Mouse (Mus musculus) v-Abl transformed pro-B cells (cell line): Measurements from ENCODE around the gene Atn1.
"Not testable (repeated sequence)": the region's sequence is repeated elsewhere in the genome, so short reads cannot be mapped to it uniquely, and the experiment has no call there.

Experiments used
- in situ Hi-C, 2 experiments: fragments of 400-800 bp; cut with MboI; formaldehyde crosslinking; loops; one replicate each; pipeline ENCODE4 v1.15.1; 2025; ENCODE audit not compliant: unreplicated experiment in 2 of 2

Atn1 gene

DNA sequence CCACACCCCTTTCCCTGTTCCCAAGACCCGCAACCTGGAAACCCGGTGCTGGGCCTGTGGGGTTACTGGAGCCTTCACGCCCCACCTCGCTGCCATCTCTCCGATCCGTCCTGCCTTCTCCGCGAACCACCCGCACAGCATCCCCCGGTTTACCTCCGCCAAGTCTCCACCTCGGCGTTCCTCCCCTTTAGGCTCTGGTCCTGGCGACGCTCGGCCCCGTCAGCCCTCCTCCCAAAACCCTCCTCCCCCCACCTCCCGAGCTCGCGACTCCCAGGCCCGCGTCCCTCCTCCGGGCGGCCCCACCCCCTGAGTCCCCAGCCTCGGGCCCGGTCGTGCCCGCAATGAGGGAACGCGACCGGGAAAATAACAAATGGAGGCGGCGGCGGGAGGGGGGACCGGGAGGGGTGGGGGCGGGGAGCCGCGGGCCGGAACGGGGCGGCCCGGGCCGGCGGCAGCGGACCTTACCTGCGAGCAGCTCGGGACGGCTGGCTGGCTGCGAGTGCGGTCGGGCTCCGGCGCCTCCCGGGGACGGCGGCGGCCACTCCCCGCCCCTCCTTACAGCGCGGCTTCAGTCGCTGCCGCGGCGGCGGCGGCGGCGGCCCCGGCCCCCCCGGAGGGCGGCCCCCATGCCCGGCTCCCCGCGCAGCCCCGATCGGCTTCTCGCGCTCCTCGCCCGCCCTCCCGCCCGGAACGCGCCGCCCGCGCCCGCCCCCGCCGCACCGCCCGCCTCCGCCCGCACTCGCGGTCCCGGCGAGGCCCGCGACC is at the start of gene Atn1, which contains the start of gene Gm45234:
Gene Atn1 (minus strand): TSS at position 694 of the 765 bp plus-strand sequence.
Gene Gm45234 (minus strand): TSS at position 191 of the 765 bp plus-strand sequence.
- in situ Hi-C loops = loop anchor here in 1 of 2 experiments (25.0 kb wide), 1 partner anchor 344 kb away; the partner anchor contains the start of gene Pex5

DNA sequence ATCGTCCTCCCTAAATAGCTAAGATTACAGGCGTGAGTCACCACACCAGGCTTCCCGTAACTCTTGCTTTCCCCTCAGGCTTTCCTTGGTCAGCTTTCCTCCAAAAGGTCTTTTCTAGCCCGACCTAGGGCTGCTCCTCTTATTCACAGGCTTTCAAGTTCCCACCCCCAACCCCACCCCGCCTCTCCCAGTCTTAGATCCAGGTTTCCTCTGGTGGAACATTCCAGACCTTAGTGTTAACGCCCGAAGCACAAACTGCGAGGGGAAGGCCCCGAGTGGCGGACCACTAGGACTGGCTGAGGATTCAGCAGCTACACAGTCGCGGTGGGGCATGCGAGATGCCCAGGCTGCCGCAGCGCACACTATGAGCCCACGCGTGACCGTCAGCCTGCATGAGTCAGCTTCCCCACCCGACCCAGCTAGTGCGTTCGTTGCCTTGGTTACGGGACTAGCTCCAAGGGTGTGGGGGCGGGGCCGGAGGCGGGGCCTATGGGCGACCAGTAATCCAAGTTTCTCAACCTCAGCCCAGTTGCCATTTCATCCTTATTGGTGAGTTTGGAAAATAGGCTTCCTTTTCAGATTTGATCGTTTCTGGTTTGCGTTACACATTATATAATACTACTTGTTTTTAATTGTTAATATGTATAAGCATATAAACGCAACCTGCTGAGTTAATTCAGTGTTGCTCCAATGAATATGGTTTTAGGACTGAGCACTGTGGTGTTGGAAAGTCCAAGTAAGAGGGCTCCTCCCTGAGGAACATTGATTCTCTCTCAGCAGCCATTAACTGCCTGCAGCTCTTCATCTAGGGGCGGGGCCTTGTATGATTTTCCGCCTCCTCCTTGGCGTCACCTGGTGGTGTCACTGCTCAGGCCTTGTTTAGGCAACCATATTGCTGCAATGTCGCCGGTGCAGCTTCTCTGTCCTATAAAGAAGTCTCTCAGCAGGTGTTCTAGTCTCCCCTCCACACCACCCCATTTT is 49.3 kb upstream of the Atn1 start:
- in situ Hi-C loops = no loop called here

DNA sequence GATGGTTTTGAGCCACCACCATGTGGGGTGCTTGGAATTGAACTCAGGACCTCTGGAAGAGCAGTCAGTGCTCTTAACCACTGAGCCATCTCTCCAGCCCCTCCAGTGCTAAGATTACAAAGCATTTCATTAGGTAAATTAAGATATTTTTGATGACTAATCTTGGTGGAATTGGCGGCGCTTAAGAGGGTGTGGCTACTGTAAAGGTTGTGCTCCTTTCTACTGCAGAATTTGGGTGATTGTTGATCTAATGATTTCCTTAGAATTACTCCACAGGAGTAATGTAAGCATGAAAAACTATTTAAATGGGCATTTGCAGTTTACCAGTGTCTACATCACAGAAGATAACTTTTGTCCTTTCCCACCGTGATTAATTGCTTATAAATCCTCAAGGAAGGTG is 48.0 kb upstream of the Atn1 start:
- in situ Hi-C loops = no loop called here

DNA sequence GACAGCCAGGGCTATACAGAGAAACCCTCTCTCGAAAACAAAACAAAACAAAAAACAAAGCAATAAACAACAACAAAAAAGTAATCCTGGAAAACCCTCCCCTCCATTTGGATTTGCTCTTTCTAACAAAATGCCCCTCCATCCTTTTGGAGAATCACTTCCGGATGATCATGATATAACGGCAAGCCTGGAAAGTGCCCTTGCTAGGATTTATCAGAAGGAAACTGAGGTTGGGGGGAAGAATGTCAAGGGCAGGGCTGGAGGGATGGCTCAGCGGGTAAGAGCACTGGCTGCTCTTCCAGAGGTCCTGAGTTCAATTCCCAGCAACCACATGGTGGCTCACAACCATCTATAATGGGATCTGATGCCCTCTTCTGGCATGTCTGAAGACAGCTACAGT is 47.4 kb upstream of the Atn1 start:
- in situ Hi-C loops = not testable (repeated sequence)

DNA sequence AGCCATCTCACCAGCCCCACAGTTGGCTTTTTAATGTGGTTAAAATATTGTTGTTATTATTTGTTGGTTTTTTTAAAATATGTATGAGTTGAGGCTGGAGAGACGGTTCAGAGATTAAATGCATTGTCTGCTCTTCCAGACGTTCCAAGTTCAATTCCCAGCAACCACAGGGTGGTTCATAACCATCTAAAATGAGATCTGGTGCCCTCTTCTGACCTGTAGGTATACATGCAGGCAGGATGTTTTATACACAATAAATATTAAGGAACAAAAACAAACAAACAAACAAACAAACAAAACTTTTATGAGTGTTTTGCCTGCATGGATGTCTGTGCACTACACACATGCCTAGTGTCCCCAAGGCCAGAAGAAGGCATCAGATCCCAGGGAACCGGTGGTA is 46.7 kb upstream of the Atn1 start:
- in situ Hi-C loops = no loop called here

DNA sequence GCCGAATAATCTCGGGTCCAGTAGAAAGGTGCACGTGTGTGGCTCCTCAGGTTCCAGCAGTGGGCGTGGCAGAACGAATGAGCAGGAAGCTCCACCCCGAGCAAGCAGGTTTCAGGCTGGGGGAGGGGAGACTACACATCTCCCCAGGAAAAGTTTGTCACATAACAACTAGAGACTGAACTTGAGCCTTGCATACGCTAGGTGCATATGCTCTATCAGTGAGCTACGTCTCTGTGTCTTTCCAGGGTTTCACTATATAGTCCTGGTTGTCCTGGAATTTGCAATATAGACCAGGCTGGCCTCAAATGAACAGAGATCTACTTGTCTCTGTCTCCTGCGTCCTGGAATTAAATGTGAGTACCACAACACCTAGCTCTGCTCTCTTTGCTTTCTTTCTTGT is 46.1 kb upstream of the Atn1 start:
- in situ Hi-C loops = not testable (repeated sequence)

DNA sequence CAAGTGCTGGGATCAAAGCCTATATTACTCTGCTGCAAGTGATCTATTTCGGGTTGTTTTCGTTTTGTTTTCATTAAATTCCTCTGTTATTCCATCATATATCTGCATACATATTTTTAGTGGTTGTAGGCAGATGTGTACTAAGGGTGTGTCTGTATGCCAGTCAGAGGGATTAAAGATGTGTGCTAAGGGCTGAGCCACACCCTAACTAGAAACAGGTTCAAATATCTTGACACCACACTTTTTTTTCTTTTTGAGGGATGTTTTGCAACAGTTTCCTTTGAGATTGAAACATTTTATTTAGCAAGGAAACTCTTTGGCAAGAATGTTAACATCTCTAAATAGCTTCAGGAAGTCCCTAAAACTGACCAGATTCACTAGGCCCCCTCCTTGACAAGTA is 39.9 kb upstream of the Atn1 start:
- in situ Hi-C loops = no loop called here

DNA sequence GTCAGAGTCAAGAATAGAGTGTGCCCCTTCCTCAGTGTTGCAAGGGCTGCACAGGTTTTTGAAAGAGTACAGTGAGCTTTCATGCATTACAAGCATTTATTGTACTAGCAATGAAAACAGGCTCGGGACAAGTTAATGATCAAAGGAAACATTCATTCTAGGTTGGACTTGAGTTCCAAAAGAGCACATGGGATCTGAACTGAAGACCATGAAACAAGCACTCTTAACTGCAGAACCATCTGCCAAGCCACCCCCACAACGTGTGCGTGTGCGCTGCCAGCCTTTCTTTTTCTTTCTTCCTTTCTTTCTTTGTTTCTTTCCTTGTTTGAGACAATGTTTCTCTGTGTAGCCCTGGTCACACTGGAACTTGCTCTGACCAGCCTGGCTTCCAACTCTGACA is 39.5 kb upstream of the Atn1 start:
- in situ Hi-C loops = no loop called here

DNA sequence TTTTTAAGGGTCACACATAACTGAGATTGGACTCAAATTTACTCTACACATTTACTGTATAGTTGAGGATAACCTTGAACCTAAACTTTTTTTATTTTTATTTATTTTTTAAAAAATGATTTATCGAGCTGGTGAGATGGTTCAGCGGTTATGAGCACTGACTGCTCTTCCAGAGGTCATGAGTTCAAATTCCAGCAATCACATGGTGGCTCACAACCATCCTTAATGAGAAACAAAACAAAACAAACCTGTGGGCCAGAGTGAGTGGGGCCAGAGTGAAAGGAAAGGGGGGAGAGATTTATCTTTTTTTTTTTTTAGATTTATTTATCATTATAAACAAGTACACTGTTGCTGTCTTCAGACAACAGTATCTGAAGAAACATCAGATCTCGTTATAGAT is 35.6 kb upstream of the Atn1 start:
- in situ Hi-C loops = no loop called here

DNA sequence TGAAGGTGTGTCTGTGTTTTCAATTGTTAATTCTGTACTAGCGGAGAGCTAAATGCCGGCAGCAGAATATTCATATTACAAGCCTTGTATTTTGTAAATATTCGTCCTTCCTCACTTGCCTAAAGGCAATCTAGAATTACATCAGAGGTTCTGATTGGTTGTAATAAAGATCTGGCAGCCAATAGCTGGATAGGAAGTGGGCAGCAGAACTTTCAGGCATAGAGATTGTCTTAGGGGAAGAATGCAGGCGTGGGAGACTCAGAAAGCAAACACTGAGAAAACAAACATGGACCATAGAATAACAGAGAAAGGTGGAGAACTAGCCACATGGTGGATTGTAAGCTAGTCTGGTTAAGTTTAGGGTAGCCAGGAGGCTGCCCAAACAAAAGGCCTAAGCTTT is 33.8 kb upstream of the Atn1 start:
- in situ Hi-C loops = no loop called here

DNA sequence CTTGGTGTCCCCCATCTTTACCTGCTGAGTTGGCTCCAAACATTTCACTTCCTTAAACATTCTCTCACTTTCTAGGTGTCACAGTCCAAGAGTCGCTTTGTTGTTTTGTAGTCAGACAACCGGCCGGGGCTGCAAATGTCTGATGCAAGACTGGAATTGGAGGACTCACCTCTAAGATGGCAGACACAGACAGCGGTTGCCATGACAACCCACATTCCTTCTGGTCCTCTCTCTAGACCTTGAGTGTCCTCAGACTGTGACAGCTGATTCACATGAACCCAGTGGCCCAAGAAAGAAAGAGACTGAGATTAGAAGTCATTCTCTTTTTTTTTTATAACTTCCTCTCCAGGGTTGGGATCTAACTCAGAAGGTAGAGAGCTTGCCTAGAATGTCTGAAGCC is 33.2 kb upstream of the Atn1 start:
- in situ Hi-C loops = no loop called here

DNA sequence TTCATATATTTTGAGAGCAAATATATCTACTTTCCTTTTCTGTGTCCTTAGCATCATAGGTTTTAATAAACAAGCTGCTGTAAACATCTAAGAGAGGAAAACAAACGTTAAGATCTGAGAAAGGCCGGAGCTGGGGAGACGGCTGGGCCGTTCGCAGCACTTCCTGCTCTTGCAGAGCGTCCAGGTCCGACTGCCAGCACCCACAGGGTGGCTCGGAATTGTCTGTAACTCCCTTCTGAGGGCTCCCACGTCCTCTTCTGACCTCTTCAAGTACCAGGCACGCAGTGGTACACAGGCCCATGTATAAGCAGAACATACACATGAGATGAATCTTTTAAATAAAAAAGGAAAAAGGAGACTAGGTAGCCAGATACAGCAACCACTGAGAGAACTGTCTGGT is 31.4 kb upstream of the Atn1 start:
- in situ Hi-C loops = no loop called here

DNA sequence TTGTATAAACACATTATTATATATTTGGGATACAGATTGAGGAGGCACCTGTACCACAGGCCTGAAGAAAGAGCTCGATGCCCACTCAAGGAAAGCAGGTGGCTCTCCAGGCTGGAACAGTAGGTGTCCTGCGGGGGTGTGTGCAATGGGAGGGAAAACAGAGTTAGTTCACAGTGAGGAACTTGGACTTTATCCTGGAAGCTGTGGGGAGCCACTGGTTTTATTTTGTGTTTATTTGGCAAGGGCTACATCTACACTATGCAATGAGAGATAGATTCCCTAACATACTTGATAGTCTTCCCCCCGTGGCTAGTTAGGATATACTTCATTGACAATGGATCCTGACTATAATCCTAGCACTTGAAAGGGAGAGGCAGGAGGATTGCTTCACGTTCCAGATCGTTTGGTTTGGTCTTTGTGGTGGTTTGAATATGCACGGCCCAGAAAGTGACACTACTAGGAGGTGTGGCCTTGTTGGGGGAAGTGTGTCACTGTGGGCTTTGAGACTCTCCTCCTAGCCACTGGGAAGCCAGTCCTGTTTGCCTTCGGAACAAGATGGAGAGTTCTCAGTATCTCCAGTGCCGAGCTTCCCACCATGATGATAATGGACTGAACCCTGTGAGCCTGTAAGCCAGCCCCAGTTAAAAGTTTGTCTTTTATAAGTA is 30.6 kb upstream of the Atn1 start:
- in situ Hi-C loops = no loop called here

DNA sequence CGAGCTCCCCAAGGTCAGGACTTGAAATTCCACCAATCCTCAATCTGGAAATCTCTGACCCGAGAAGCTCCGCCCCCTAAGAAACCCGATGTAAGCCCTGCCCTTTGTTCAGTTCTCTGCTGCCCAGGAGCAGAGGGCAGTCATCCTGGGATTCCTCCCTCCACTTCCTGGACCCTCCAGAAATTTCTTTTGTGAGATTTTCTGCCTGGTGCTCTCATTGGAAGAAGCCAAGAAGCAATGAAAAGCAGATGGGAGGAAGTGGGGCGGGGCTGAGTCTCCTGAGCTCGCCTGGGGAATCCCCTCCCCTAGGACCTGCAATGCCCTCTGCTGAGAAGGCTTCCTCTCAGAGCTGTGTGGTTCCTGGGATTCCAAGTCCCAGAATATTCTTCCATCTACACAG is 26.1 kb upstream of the Atn1 start:
- in situ Hi-C loops = no loop called here

DNA sequence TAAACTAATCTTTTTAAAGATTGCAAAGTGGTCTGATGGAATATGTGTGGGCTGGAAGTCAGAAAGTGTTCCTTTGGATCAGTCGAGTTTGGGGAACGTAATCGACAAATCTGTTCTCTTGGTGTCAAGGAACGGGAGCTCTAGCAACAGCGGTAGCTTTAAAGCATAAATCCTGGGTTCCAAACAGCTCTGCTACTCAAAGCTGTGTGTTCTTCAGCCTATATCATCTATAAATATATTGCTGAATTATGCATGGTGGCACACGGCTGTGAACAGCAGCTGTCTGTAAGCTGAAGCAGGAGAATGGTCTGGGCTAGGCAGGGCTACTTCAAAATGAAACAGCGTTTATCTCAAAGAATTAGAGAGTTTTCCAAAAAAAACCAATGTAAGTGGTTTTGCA is 24.6 kb upstream of the Atn1 start:
- in situ Hi-C loops = no loop called here

DNA sequence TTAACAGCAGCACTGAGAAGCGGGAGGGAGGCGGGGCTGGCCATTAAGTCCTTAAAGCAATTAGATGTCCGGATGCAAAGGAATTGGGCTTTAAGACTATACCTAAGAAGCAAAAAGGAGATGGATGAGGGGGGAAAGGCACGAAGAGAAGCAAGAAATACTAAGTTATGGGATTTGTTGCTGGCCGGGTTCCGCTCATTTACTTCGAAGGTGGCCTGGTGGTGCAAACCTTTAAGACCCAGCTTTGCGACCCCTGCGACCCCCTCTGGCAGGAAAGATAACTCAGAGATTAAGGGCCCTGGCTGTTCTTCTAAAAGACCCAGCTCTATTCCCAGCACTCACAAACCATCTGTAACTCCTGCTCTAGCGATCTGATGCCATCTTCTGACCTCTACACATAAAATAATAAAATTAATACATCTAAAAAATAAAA is 23.7 kb upstream of the Atn1 start:
- in situ Hi-C loops = no loop called here

DNA sequence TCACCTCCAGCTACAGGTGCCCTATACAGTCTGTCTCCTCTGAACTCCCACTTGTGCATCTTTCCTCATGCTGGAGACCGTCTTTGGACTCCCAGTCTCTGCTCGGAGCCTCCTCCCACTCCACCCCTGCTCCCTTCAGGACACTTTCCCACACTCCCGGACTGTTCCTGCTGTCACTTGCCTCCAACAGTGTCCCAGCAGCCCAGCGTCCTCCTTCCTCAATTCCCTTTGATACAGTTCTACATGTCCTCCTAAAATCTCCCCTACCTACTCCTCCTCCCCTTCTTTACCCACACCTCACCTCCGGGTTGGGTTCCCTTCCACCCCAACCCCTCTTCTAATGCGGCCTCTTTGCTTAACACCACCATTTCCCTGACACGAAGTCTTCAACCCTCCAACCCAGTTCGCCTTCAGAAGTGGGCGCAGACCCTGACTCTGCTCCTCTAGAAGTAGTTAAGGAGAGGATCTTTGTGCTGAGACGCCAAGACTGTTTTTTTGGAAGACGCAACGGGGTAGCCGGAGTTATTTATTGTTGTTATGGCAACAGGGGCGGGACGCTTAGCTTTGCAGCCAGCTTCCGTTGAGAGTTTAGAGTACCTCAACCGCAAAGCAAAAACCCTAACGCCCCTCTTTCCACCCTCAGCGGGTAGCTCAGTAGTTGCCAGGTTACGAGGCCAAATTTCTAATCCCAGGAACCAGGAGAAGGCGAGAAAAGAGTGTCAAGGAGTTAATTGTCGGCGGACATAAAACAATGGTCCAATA is 23.1 kb upstream of the Atn1 start, which contains the start of gene Lrrc23:
Gene Lrrc23 (minus strand): TSS at position 506 of the 762 bp plus-strand sequence.
- in situ Hi-C loops = no loop called here

DNA sequence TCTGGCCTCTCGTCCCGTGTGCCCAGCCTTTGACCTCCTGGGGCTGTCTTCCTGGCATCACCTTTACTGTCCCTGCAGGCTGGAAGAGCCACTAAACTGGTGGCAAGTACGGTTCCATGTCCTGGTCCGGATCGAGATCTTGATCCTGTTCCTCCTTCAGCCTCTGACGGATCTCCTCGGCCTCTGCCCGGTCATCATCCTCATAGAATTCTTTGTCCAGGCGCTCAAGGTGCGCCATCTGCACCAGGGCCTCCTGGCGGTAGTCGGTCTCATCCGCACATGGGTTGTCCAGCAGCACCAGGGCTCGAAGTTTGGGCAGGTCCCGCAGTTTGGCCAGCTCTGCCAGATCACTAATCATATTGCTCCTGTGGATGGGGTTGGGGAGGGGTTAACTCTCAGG is 14.2 kb upstream of the Atn1 start:
- in situ Hi-C loops = loop anchor here in 1 of 2 experiments (25.0 kb wide), 1 partner anchor 358 kb away; the partner anchor contains the start of gene Pex5

DNA sequence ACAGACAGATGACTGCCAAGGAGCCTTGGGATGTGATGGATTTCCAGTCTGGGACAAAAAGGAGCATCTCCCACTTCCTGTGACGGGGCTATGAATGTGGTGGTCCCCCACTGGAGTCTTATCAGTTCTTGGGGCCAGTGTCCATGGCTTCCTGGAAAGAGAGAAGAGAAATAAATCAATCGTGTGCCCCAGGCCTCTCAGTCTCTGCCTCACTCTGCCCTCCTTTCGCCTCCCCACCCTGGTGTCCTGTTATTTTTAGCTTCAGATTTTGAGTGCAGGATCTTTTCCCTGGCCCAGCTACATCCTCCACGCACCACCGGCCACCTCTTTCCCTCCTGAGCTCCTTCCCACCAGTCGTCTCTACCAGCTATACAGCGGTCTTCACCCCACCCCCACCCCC is 13.7 kb upstream of the Atn1 start:
- in situ Hi-C loops = loop anchor here in 1 of 2 experiments (25.0 kb wide), 1 partner anchor 358 kb away; the partner anchor contains the start of gene Pex5
